Mouse (Mus musculus) G1E (cell line): ENCODE results near the gene Pi4kb.

Source experiments
- CTCF ChIP-seq: IDR thresholded peaks from 2 replicates; pipeline ENCODE4 v1.5.1; 2012; ENCODE audit warnings: low read depth, low read length, inconsistent platforms, mixed read lengths
- GATA1 ChIP-seq: IDR thresholded peaks from 2 replicates; pipeline ENCODE4 v1.6.1; 2012; ENCODE audit warnings: borderline replicate concordance, low read length, inconsistent platforms, mixed read lengths

- TF ChIP-seq GATA1 (no peak), CTCF (no peak)
These were observed 68.3 kb downstream of the Pi4kb start for GRCm38 (mm10) chr3:95042838-95043229.
